Mouse (Mus musculus) kidney, embryonic 16.5 days (tissue): ENCODE measurements at regions not wholly inside any gene's neighbourhood (a gene's known extent, or its start where the extent isn't known, plus 50 kb on each side); places are given as distances from the start of the nearest gene placed in this dataset.

Experiments
- ATAC-seq: fragments of 200-750 bp; cut with Nextera tagmentation; 2 replicates; pipeline ENCODE4 v1.8.0; 2017; ENCODE audit warnings: moderate TSS enrichment; ENCODE audit not compliant: low FRiP score, low TSS enrichment
- H3K27ac ChIP-seq: fragments of 300-500 bp; sonication (generic); 2 replicates; pipeline ENCODE4 v1.5.1; 2014; ENCODE audit warnings: low read length
- H3K27me3 ChIP-seq: fragments of 300-500 bp; sonication (generic); 2 replicates; pipeline ENCODE4 v1.6.1; 2014; ENCODE audit warnings: low read length, control low read depth, mixed read lengths; ENCODE audit not compliant: insufficient read depth
- H3K36me3 ChIP-seq: fragments of 300-500 bp; sonication (generic); 2 replicates; pipeline ENCODE4 v1.6.1; 2014; ENCODE audit warnings: low read length, control low read depth, mixed read lengths; ENCODE audit not compliant: insufficient read depth
- H3K4me1 ChIP-seq: fragments of 300-500 bp; sonication (generic); 2 replicates; pipeline ENCODE4 v1.6.1; 2014; ENCODE audit warnings: low read length, control low read depth, mixed read lengths; ENCODE audit not compliant: insufficient read depth
- H3K4me2 ChIP-seq: fragments of 300-500 bp; sonication (generic); replicated peaks from 2 replicates; pipeline ENCODE4 v1.6.1; 2014; ENCODE audit warnings: low read depth, low read length
- H3K4me3 ChIP-seq: fragments of 300-500 bp; sonication (generic); 2 replicates; pipeline ENCODE4 v1.5.1; 2014; ENCODE audit warnings: mild to moderate bottlenecking, low read length
- H3K9ac ChIP-seq: fragments of 300-500 bp; sonication (generic); replicated peaks from 2 replicates; pipeline ENCODE4 v1.6.1; 2014; ENCODE audit warnings: low read length
- H3K9me3 ChIP-seq: fragments of 300-500 bp; sonication (generic); 2 replicates; pipeline ENCODE4 v1.6.1; 2016; ENCODE audit warnings: low read length, control low read depth
- WGBS: fragments of 180-500 bp; shearing (Covaris S2); extraction: QIAGEN DNeasy Blood & Tissue Kit; methylation state at CpG from one replicate; pipeline ENCODE4 v1.1.7; 2014; 5-methylcytosine and 5-hydroxymethylcytosine counted together

DNA sequence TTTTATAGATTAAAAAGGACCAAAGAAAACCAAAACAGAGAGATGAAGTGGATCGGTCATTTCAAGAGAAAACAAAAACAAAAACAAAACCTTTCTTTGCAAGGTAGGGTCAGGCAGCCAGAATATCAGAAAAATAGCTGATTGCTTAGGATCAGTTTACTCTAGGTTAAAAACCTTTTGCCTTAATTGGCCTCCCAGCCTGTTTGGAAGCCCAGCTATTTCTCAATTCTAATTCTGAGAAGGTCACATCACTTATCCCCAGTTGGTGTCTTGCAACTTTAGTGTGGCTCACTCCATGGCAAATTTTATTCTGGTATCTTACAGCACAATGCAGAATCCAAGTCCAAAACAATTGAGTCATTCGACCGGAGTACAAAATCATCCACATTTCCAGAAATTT lies 70.0 kb downstream of the 1190002N15Rik start:
- Histone ChIP-seq H3K27ac (no peak overlapping the region), H3K27me3 (no peaks in the 10 kb centered on the region), H3K9ac (no peak overlapping the region), H3K4me2 (no peak overlapping the region), H3K9me3 (no peaks in the 10 kb centered on the region), H3K4me3 (no peak overlapping the region), H3K36me3 (no peaks in the 10 kb centered on the region), H3K4me1 (no peaks in the 10 kb centered on the region)
- 88% methylated on average over 3 of the region's 3 CpGs for WGBS
- no peak for ATAC-seq

DNA sequence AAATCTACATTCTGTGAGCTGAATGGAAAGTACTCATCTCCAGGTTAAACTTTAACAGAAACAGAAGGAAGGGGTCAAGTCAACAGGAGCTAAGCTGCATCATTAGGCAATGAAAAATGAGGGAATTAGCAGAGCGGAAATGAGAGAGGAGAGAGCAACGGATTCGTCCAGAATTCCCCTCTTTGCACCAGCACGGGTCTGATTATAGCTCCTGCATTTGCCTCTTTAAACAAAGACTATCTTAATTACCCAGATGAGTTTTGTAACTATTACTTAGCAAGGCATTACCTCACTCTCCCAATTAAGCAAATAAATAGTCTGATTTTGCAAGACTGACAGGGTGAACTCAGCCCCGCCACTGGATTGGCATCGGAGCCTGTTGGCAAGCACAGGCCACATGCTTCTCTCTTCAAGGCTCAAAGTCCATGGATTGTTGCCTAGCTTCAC lies 81.8 kb downstream of the 1190002N15Rik start:
- WGBS, result 50% methylated on average over 6 of the region's 6 CpGs
- ATAC-seq, result peak; percentile 76; the same call in 1 of the 2 replicates
- Histone ChIP-seq H3K27ac (no peak overlapping the region), H3K4me1 (no peaks in the 10 kb centered on the region), H3K27me3 (0 out of 2 replicates have a peak, but pooled peaks cover 4% of the 10 kb centered on the region), H3K9ac (no peak overlapping the region), H3K9me3 (no peaks in the 10 kb centered on the region), H3K36me3 (no peaks in the 10 kb centered on the region), H3K4me3 (no peak overlapping the region), H3K4me2 (no peak overlapping the region)

DNA sequence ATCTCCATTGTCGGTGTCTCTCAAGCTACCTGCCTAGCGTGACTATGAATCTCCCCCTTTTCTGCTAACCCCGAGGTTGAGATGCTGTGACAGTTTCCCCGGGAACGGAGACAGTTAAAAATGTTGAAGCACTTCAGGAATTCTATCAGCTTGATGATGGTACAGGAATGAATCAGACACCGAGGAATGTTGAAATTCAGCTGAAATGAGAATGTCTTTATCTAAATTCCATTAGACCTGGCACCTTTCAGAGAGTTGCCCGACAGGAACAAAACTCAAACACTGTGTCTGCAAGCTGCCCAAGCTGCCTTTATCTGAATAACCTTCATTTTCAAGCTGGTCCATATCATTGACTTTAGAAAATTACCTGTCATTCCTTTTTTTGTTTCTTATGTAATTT lies 82.4 kb downstream of the 1190002N15Rik start:
- Histone ChIP-seq H3K9ac (no peak overlapping the region), H3K27me3 (0 out of 2 replicates have a peak, but pooled peaks cover 7% of the 10 kb centered on the region), H3K4me1 (no peaks in the 10 kb centered on the region), H3K27ac (no peak overlapping the region), H3K4me3 (no peak overlapping the region), H3K36me3 (no peaks in the 10 kb centered on the region), H3K4me2 (no peak overlapping the region), H3K9me3 (no peaks in the 10 kb centered on the region)
- WGBS, result 76% methylated on average over 7 of the region's 7 CpGs
- ATAC-seq, result no peak

DNA sequence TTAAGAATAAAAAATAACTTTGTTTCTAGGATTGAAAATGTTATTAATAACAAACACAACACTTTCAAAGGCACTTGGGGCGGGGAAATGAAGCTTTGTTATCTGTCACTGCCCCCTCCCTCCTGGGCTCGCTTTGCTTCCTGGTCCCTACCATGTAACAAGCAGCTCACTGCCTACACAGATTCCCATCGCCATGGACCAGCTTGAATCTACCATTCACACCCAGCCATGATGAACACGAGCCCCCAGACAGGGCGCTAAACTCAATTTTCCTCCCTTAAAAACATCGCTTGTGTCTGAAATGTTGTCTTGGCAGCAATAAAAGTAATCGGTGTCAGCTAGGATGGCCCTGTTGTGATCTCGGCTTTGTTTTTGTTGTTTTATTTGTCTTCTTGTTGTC lies 88.0 kb downstream of the 1190002N15Rik start:
- Histone ChIP-seq H3K4me2 (no peak overlapping the region), H3K4me1 (0 out of 2 replicates have a peak, but pooled peaks cover 4% of the 10 kb centered on the region), H3K4me3 (no peak overlapping the region), H3K27ac (no peak overlapping the region), H3K36me3 (no peaks in the 10 kb centered on the region), H3K9ac (no peak overlapping the region), H3K9me3 (no peaks in the 10 kb centered on the region), H3K27me3 (0 out of 2 replicates have a peak, but pooled peaks cover 7% of the 10 kb centered on the region)
- WGBS, result 64% methylated on average over 8 of the region's 8 CpGs
- no peak for ATAC-seq

DNA sequence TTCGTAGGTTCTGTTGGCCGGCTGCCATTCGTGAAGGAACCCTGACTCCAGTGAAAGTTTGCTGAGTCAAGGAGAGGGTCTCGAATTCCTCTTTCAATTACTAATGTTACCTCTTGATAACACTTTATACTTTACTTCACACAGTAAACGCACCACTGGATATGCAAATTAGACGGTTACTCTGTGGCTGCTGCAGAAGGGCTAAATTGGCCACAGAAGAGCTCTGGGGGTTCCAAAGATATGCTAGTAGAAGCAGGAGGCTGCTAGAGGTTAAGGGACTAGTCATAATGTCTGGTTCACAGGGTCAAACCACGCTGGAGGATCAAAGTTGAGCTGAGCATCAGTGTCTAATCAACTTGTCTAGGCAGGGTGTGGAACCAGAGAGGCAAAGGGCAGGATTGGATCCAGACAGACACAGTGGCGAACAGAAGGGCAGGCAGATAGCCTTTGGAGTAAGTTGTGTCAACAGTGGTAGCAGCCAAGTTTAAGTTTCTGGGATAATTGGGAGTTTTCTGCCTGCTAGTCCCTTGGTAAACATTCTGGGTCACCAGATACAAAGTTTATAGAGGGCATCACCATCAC lies 91.6 kb downstream of the 1190002N15Rik start:
- Histone ChIP-seq H3K9ac (no peak overlapping the region), H3K36me3 (no peaks in the 10 kb centered on the region), H3K4me3 (no peak overlapping the region), H3K4me1 (0 out of 2 replicates have a peak, but pooled peaks cover 4% of the 10 kb centered on the region), H3K27ac (no peak overlapping the region), H3K27me3 (0 out of 2 replicates have a peak, but pooled peaks cover 2% of the 10 kb centered on the region), H3K4me2 (no peak overlapping the region), H3K9me3 (no peaks in the 10 kb centered on the region)
- 46% methylated on average over 8 of the region's 8 CpGs for WGBS
- ATAC-seq, result no peak

DNA sequence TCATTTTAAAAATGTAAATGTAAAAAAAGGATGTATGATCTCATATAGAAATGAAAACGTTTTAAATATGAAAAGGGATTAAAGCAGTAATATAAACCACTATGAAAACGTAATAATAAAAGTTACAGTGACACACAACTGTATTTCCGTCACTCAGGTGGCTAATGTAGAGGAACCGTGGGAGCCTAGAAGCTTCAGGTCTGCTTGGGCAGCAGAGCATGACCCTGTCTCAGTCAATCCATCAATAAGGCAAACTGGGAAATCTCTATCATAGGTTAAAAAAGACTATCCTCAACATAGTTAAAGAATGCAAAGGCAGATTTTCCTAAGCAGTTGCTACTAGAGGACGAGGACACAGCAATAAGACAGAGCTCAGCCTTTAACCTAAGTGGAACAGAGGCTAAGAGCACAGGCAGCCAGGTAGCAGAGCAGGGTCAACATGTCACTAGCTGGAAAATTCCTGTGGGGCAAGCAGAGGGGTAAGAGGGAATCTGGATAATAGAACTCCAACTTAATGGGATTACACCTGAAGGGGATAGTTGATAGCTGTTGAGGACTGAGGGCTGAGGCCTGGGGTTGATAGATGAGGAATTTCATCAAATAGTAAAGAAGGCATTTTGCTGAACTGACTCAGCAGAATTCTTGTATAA lies 93.6 kb downstream of the 1190002N15Rik start:
- Histone ChIP-seq H3K4me3 (no peak overlapping the region), H3K27ac (no peak overlapping the region), H3K9me3 (no peaks in the 10 kb centered on the region), H3K4me2 (no peak overlapping the region), H3K9ac (no peak overlapping the region), H3K27me3 (no peaks in the 10 kb centered on the region), H3K36me3 (no peaks in the 10 kb centered on the region), H3K4me1 (0 out of 2 replicates have a peak, but pooled peaks cover 4% of the 10 kb centered on the region)
- WGBS, result 43% methylated on average over 5 of the region's 5 CpGs
- ATAC-seq, result peak; percentile 49; the same call in 1 of the 2 replicates

DNA sequence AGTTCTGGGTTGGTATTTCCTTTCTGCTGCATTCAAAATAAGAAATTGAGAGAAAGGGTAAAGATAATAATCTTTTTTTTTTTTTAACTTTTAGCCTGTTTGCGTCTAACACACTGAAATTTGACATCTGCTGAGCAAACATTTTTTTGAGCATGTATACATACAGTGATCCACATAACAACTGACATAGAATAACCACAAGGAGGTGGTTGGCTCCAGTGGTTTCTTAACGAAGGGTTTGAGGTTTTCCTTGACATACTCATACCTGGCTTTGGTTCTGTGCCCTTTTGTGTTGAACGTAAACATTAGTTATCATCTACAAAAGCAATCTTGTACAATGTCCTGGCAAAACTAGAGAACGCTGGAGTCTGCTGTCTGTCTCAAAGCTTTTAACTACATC lies 96.5 kb downstream of the 1190002N15Rik start:
- Histone ChIP-seq H3K27me3 (no peaks in the 10 kb centered on the region), H3K4me2 (no peak overlapping the region), H3K36me3 (no peaks in the 10 kb centered on the region), H3K9me3 (no peaks in the 10 kb centered on the region), H3K27ac (no peak overlapping the region), H3K4me3 (no peak overlapping the region), H3K9ac (no peak overlapping the region), H3K4me1 (0 out of 2 replicates have a peak, but pooled peaks cover 4% of the 10 kb centered on the region)
- no peak for ATAC-seq
- 80% methylated on average over 4 of the region's 4 CpGs for WGBS

DNA sequence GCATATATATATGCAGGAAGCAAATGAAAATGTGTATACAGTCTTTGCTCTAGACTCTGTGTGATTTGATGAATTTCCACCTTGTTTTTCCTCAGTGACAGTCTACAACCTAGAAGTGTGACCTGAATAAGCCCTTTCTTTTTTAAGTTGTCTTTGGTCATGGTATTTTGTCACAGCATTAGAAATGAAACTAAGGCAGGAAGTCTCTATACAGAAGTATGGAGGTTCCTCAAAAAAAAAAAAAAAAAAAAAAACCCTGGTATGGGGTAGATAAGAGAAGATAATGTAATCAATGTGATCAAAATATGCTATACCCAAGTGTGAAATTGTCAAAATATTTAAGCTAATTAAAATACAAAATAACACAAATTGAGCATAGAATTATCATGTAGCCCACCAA lies 104.4 kb downstream of the 1190002N15Rik start:
- no peak overlapping the region for H3K4me3 ChIP-seq
- H3K4me1 ChIP-seq, result no peaks in the 10 kb centered on the region
- H3K27me3 ChIP-seq, result no peaks in the 10 kb centered on the region
- no peak for ATAC-seq
- no peak overlapping the region for H3K9ac ChIP-seq
- H3K36me3 ChIP-seq, result no peaks in the 10 kb centered on the region
- no peak overlapping the region for H3K27ac ChIP-seq
- no peaks in the 10 kb centered on the region for H3K9me3 ChIP-seq
- H3K4me2 ChIP-seq, result no peak overlapping the region

DNA sequence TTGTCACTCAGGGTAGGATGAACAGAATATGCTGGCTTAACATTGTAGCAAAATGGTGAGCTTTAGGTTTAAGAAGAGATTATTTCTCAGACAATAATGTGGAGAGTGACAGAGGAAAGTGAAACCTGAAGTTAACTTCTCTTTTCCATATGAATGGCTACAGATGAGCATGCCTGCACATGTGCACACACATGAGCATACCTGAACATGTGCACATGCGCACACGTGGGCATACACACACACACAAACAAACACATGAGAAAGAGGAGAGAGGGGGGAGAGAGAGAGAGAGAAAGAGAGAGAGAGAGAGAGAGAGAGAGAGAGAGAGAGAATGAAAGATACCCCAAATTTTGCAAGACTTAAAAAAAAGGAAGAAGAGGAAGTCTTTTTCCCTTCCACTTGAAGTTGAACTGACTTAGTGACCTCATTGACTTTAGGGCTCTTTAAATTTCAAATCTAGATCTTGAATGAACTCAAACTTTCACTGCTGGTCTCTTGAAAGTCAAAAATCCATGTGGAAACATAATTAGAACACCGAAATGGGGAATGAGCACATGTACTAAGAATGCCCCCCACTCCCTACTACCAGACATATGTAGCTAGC lies 105.6 kb downstream of the 1190002N15Rik start:
- Histone ChIP-seq H3K4me3 (no peak overlapping the region), H3K27ac (no peak overlapping the region), H3K9ac (no peak overlapping the region), H3K4me1 (no peaks in the 10 kb centered on the region), H3K4me2 (no peak overlapping the region), H3K36me3 (no peaks in the 10 kb centered on the region), H3K9me3 (no peaks in the 10 kb centered on the region), H3K27me3 (no peaks in the 10 kb centered on the region)
- no peak for ATAC-seq
- WGBS, result 94% methylated on average over 3 of the region's 3 CpGs

DNA sequence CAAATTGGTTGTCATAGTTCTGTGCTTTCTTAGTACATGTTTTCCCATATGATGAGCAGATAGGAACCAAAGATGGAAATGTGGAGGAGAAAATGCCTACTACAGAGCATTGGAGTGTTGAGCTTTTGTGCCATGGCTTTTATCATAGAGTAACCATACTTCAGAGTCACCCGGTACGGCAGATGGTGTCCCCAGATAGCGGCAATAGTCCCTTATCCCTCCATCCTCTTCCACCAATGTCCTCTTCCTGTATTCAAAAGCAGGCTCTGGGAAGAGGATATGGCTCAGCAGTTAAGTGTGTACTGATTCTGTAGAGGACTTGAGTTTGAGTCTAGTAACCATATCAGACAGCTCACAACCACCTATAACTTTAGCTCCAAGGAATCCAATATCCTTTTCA lies 106.3 kb downstream of the 1190002N15Rik start:
- no peaks in the 10 kb centered on the region for H3K27me3 ChIP-seq
- no peak overlapping the region for H3K9ac ChIP-seq
- H3K9me3 ChIP-seq, result no peaks in the 10 kb centered on the region
- no peak overlapping the region for H3K27ac ChIP-seq
- no peak for ATAC-seq
- 95% methylated on average over 3 of the region's 3 CpGs for WGBS
- H3K36me3 ChIP-seq, result no peaks in the 10 kb centered on the region
- H3K4me1 ChIP-seq, result no peaks in the 10 kb centered on the region
- H3K4me3 ChIP-seq, result no peak overlapping the region
- no peak overlapping the region for H3K4me2 ChIP-seq
